Mouse (Mus musculus) bone marrow, adult 2 months (tissue): ENCODE data around the gene Fthl17b. TPM values are rescaled to one million over a fixed set of nuclear protein-coding genes. Genes with fewer than 3 reads are reported as not detected.
"Not testable (repeated sequence)": the region's sequence is repeated elsewhere in the genome, so short reads cannot be mapped to it uniquely, and the experiment has no call there.

Source experiments
- H3K27ac ChIP-seq: fragments of 200-500 bp; 2 replicates; pipeline ENCODE4 v1.5.1; 2012; ENCODE audit warnings: low read depth, mild to moderate bottlenecking, control low read depth, inconsistent platforms, low read length; ENCODE audit not compliant: control insufficient read depth, poor library complexity, insufficient read depth
- H3K4me1 ChIP-seq: fragments of 200-500 bp; 2 replicates; pipeline ENCODE4 v1.6.1; 2011; ENCODE audit warnings: low read length; ENCODE audit not compliant: control insufficient read depth, insufficient read depth
- H3K4me3 ChIP-seq: fragments of 200-500 bp; replicated peaks from 2 replicates; pipeline ENCODE3; 2011; ENCODE audit warnings: mild to moderate bottlenecking, low read depth, low read length, control low read depth; ENCODE audit not compliant: control insufficient read depth
- CTCF ChIP-seq: fragments of 200-500 bp; IDR thresholded peaks from 2 replicates; pipeline ENCODE4 v1.5.1; 2011; ENCODE audit warnings: low read length, control low read depth; ENCODE audit not compliant: control insufficient read depth, insufficient read depth
- POLR2A ChIP-seq: fragments of 200-500 bp; IDR thresholded peaks from 2 replicates; pipeline ENCODE4 v1.6.1; 2011; ENCODE audit warnings: low read depth, mild to moderate bottlenecking, control low read depth, low read length, borderline replicate concordance; ENCODE audit not compliant: control insufficient read depth
- WGBS: fragments of 180-500 bp; shearing (Covaris S2); methylation state at CpG from one replicate; pipeline ENCODE4 v1.1.7; 2018; 5-methylcytosine and 5-hydroxymethylcytosine counted together
- polyA plus RNA-seq: library from polyadenylated mRNA; stranded (reverse); fragments of >200 nt; gene quantifications from 2 replicates; pipeline ENCODE4 v1.2.4, GENCODE M21; 2011; ENCODE audit warnings: low replicate concordance; ENCODE audit not compliant: missing spikeins, insufficient read depth, insufficient read length

Fthl17b gene
- polyA plus RNA-seq: not detected in 2 replicates

DNA sequence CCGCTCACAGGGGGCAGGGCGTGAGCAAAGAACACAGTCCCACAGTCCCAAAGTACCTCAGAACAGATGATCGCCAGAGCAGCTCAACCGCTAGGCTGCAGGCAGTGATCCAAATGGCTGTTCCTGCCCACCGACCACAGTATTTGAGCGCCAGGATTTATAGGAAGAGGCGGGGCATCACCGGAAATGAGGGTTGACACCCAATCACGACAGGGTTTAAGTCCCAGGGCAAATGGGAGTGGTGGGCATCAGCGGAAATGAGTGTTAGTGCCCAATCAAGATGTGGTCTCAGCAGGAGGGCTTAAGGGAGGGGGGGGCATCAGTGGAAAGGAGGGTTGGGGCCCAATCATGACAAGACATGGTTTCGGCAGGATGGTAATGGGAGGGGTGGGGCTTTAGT lies at the start of gene Fthl17b:
Fthl17b (minus strand) TSS at position 101 of the 400 bp plus-strand sequence.
- 100% methylated on average over 3 of the region's 11 CpGs for WGBS
- H3K27ac ChIP-seq, H3K4me1 ChIP-seq, H3K4me3 ChIP-seq: not testable (repeated sequence)

DNA sequence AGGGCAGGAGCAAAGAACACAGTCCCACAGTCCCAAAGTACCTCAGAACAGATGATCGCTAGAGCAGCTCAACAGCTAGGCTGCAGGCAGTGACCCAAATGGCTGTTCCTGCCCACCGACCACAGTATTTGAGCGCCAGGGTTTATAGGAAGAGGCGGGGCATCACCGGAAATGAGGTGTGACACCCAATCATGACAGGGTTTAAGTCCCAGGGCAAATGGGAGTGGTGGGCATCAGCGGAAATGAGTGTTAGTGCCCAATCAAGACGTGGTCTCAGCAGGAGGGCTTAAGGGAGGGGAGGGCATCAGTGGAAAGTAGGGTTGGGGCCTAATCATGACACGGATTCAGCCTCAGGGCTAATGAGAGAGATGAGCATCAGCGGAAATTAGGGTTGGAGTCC lies 23.9 kb upstream of the Fthl17b start, which contains the start of gene Fthl17d:
Fthl17d (minus strand) TSS at position 101 of the 400 bp plus-strand sequence.
- H3K4me3 ChIP-seq, H3K4me1 ChIP-seq, H3K27ac ChIP-seq: not testable (repeated sequence)
- WGBS: no CpG with 5 or more reads among the region's 9 CpGs

GRCm38 (mm10) chrX:8976459-8976858 lies 13.7 kb upstream of the Fthl17b start, which contains the start of gene Fthl17c:
Fthl17c (minus strand) TSS chrX:8976559.
- no CpG with 5 or more reads among the region's 11 CpGs for WGBS
- H3K4me3 ChIP-seq, H3K4me1 ChIP-seq, H3K27ac ChIP-seq: not testable (repeated sequence)

DNA sequence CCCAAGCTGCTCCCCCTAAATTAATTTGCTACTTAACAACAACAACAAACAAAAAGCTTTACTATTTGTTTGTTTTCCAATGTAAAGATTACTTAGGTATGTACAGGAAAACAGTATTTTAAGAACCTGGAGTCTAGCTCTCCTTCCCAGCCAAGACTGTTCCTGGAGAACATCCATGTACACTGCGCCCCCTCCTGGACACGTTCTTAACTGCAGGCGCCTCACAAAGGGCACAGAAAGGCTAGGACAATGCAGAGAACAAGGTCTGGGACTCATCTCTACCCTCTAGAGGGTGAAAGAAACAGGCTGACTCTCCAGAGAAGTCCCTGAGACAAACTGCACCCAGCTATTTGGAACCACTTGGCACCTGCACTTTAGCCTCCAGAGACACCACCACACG lies 1.8 kb upstream of the Fthl17b start:
- H3K27ac ChIP-seq, H3K4me1 ChIP-seq, H3K4me3 ChIP-seq: not testable (repeated sequence)
- WGBS: 47% methylated on average over 4 of the region's 4 CpGs

GRCm38 (mm10) chrX:8948130-8948805 lies 14.5 kb downstream of the Fthl17b start:
- not testable (repeated sequence) for H3K4me3 ChIP-seq, H3K4me1 ChIP-seq, H3K27ac ChIP-seq
- 14% methylated on average over 7 of the region's 7 CpGs for WGBS
- peak; percentile 30; the same call in 1 of the 2 replicates for TF ChIP-seq CTCF

DNA sequence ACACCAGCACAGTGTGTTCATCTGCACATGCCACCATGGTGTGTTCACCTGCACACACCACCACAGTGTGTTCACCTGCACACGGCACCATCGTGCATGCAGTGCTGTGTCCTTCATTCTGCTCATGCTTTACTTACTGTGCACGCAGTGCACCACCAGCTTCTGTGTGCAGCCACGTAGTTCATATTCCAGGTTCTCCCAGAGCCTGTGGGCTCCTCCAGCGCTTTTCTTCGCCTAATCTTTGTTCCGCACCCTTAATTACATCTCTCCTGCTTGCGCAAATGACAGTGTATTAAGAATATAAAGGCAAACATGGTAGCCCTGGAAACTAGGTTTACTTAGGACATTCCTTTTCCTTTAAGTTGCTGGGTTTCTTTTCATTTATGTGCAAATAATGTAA lies 18.7 kb downstream of the Fthl17b start:
- Histone ChIP-seq H3K4me1 (no peaks in the 10 kb centered on the region), H3K27ac (no peak overlapping the region)
- WGBS: 79% methylated on average over 8 of the region's 8 CpGs

GRCm38 (mm10) chrX:8927308-8927707 lies 35.5 kb downstream of the Fthl17b start:
- H3K27ac ChIP-seq: no peak overlapping the region
- 46% methylated on average over 4 of the region's 4 CpGs for WGBS
- TF ChIP-seq POLR2A (no peak), CTCF (no peak)
- no peak overlapping the region for H3K4me3 ChIP-seq
- H3K4me1 ChIP-seq: no peaks in the 10 kb centered on the region

More for the DNA sequence above, 18.7 kb downstream of the Fthl17b start:
- TF ChIP-seq POLR2A (no peak), CTCF (no peak)
- no peak overlapping the region for H3K4me3 ChIP-seq

- 53% methylated on average over 9 of the region's 9 CpGs for WGBS
- no peak overlapping the region for H3K4me3 ChIP-seq
- H3K4me1 ChIP-seq: no peaks in the 10 kb centered on the region
- TF ChIP-seq POLR2A (no peak), CTCF (no peak)
- no peak overlapping the region for H3K27ac ChIP-seq
These were observed 40.8 kb downstream of the Fthl17b start for GRCm38 (mm10) chrX:8921813-8922607.

DNA sequence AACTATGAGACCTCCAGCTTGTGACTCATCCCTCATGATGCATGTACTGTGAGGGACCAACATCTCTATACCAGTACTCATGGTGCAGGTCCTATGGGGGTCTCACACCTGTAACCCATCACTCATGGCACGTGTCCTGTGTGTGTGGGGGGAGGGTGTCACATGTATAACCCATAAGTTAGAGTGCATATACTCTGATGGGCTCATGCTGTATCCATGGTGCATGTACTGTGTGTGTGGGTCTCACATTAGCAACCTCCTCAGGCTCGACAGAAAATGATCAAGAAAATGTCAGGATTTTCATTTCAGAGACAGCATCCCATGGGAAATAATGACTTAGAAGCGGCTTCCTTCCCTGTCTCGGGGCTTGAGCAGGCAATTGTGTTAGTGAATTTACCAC lies 41.7 kb downstream of the Fthl17b start:
- Histone ChIP-seq H3K4me3 (no peak overlapping the region), H3K27ac (no peak overlapping the region), H3K4me1 (no peaks in the 10 kb centered on the region)
- TF ChIP-seq POLR2A (no peak), CTCF (no peak)
- WGBS: 52% methylated on average over 4 of the region's 4 CpGs

Other genes with a start within 250 kb of the Fthl17b start
- gene Ssx9, start 214.5 kb downstream of the Fthl17b start, polyA plus RNA-seq: not detected in 2 replicates
- gene Ssxb5, start 159.3 kb downstream of the Fthl17b start, polyA plus RNA-seq: not detected in 2 replicates
- gene Gm6592, start 119.0 kb downstream of the Fthl17b start, polyA plus RNA-seq: not detected in 2 replicates
- gene Gm5751, start 88.7 kb downstream of the Fthl17b start, polyA plus RNA-seq: not detected in 2 replicates
- gene B630019K06Rik, start 70.6 kb downstream of the Fthl17b start, polyA plus RNA-seq: 0.57 and 0.63 TPM in 2 replicates
- gene Fthl17c, start 13.6 kb upstream of the Fthl17b start, polyA plus RNA-seq: not detected in 2 replicates
- gene Fthl17d, start 23.8 kb upstream of the Fthl17b start, polyA plus RNA-seq: not detected in 2 replicates
- gene Fthl17e, start 70.5 kb upstream of the Fthl17b start, polyA plus RNA-seq: not detected in 2 replicates
- gene Fthl17f, start 100.0 kb upstream of the Fthl17b start, polyA plus RNA-seq: not detected in 2 replicates
- gene 4930402K13Rik, start 141.6 kb upstream of the Fthl17b start, polyA plus RNA-seq: not detected in 2 replicates
- 0.87 TPM in 1 of 2 replicates, not detected in the other for gene Lancl3, start 236.9 kb upstream of the Fthl17b start, polyA plus RNA-seq